Mouse (Mus musculus) hindbrain, embryonic 11.5 days (tissue): ENCODE measurements at regions not wholly inside any gene's neighbourhood (a gene's known extent, or its start where the extent isn't known, plus 50 kb on each side); places are given as distances from the start of the nearest gene placed in this dataset.
A peak's percentile ranks its signal among the peaks of the same experiment; 100 is the strongest.

Experiments
- ATAC-seq: fragments of 200-750 bp; cut with Nextera tagmentation; 2 replicates; pipeline ENCODE4 v1.8.0; 2017; ENCODE audit warnings: mild to moderate bottlenecking, moderate TSS enrichment, moderate library complexity; ENCODE audit not compliant: low FRiP score
- DNase-seq: peaks from one replicate; pipeline ENCODE4 v3.0.0-alpha.2; 2015; ENCODE audit warnings: low spot score
- H3K27ac ChIP-seq: fragments of 300-500 bp; sonication (generic); 2 replicates; pipeline ENCODE4 v1.5.1; 2014; ENCODE audit warnings: mild to moderate bottlenecking, low read depth, low read length
- H3K27me3 ChIP-seq: fragments of 300-500 bp; sonication (generic); 2 replicates; pipeline ENCODE4 v1.6.1; 2014; ENCODE audit warnings: mild to moderate bottlenecking, low read length, moderate library complexity, mixed read lengths; ENCODE audit not compliant: control insufficient read depth, insufficient read depth
- H3K36me3 ChIP-seq: fragments of 300-500 bp; sonication (generic); 2 replicates; pipeline ENCODE4 v1.6.1; 2014; ENCODE audit warnings: mild to moderate bottlenecking, low read length, moderate library complexity, mixed read lengths; ENCODE audit not compliant: control insufficient read depth, insufficient read depth
- H3K4me1 ChIP-seq: fragments of 300-500 bp; sonication (generic); replicated peaks from 2 replicates; pipeline ENCODE4 v1.6.1; 2014; ENCODE audit warnings: low read length, mixed read lengths; ENCODE audit not compliant: control insufficient read depth, insufficient read depth
- H3K4me2 ChIP-seq: fragments of 300-500 bp; sonication (generic); replicated peaks from 2 replicates; pipeline ENCODE4 v1.6.1; 2014; ENCODE audit warnings: mild to moderate bottlenecking, low read depth, low read length
- H3K4me3 ChIP-seq: fragments of 300-500 bp; sonication (generic); 2 replicates; pipeline ENCODE4 v1.5.1; 2014; ENCODE audit warnings: low read depth, low read length
- H3K9ac ChIP-seq: fragments of 300-500 bp; sonication (generic); 2 replicates; pipeline ENCODE4 v1.6.1; 2014; ENCODE audit warnings: low read depth, low read length
- H3K9me3 ChIP-seq: fragments of 300-500 bp; sonication (generic); 2 replicates; pipeline ENCODE4 v1.6.1; 2016; ENCODE audit warnings: low read length; ENCODE audit not compliant: control insufficient read depth
- WGBS: fragments of 180-500 bp; shearing (Covaris S2); extraction: QIAGEN DNeasy Blood & Tissue Kit; methylation state at CpG from one replicate; pipeline ENCODE4 v1.1.7; 2014; 5-methylcytosine and 5-hydroxymethylcytosine counted together

DNA sequence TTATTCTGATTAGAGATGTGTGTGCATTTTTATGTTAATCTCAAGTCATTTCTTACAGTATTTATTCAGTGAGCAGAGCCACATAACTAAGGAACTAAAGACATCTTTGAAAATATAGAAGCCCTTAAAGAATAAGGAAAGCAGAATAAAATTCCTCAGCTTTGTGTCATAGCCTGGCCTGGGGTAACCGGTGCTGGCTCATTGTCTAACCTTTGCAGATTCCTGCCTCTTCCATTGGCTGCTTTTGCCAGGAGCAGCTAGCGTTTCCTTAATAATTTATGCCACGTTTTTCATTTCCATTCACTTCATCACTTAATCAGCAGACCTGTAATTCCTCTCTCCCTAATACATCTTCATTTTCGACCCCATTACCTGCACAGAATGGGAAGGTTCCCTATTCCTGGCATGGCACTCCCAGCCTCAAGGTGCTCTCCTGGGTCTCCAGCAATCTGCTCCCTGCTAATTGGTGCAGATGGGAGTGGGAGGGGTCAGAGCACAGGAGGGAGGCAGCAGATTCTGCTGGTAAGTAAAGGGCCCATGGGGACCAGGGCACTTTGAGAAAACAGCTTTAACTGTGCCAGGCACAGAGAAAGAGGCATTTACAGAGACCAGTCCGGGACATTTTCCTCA is 413.1 kb downstream of the Stim2 start:
- no peak for DNase-seq
- 70% methylated on average over 5 of the region's 5 CpGs for WGBS
- Histone ChIP-seq H3K36me3 (no peaks in the 10 kb centered on the region), H3K4me3 (no peak overlapping the region), H3K4me2 (no peak overlapping the region), H3K27ac (no peak overlapping the region), H3K27me3 (no peaks in the 10 kb centered on the region), H3K9me3 (no peaks in the 10 kb centered on the region), H3K4me1 (no peaks in the 10 kb centered on the region), H3K9ac (no peak overlapping the region)
- ATAC-seq: peak; percentile 72; the same call in 1 of the 2 replicates

DNA sequence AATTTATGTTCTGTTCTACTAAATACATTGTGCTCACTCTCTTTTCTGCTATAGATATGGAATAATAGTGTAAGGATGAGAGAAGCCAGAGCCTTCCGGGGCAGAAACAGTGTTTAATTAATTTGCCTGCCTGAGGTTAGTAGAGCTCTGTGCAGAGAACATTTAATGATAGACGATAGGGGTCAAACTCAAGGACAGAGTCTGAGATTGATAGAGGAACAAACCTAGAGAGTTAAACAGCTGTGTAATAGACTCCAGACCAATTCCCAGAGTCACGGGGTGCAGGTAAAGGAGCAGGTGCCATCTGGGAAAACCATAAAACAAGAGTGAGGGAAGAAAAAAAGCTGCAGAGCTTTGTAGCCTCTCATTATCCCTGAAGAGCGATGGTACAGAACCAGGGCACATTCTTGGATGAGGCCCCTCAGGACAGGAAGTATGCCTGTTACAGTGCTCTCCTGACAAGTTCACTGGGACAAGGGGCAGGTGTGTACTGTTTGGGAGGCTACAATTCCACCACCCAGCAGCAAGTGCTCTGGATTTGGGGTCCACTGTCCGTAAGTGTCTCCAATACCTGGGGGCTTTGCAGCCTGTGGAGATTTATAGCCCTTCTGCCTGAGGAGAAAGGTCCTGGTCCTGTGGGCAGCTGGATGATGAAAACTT is 421.6 kb downstream of the Stim2 start:
- Histone ChIP-seq H3K4me3 (no peak overlapping the region), H3K9me3 (no peaks in the 10 kb centered on the region), H3K27ac (no peak overlapping the region), H3K9ac (no peak overlapping the region), H3K27me3 (no peaks in the 10 kb centered on the region), H3K4me2 (no peak overlapping the region), H3K4me1 (no peaks in the 10 kb centered on the region), H3K36me3 (no peaks in the 10 kb centered on the region)
- WGBS: 67% methylated on average over 5 of the region's 5 CpGs
- ATAC-seq (no peak), DNase-seq (no peak)

DNA sequence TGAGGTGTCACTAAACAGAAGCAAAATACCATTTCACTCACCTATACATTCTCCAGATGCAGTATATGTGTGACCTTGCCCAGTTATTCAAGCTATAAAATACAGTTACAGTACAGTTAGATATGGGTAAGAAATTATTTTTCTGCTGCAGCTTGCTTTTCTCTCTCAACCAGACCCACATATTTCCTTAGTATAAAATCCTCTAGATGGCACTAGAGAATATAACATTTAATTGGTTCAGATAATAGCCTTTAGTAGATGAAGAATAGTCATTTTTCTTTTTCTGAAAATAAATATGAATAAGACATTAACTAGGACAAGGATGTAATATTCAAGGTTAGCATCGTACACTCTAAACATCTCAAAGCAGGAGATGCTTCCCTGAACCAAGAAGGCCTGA is 441.0 kb downstream of the Stim2 start:
- Histone ChIP-seq H3K4me1 (no peaks in the 10 kb centered on the region), H3K9me3 (no peaks in the 10 kb centered on the region), H3K36me3 (no peaks in the 10 kb centered on the region), H3K27ac (no peak overlapping the region), H3K4me2 (no peak overlapping the region), H3K4me3 (no peak overlapping the region), H3K27me3 (no peaks in the 10 kb centered on the region), H3K9ac (no peak overlapping the region)
- 95% methylated on average over 1 of the region's 1 CpGs for WGBS
- ATAC-seq (no peak), DNase-seq (no peak)

DNA sequence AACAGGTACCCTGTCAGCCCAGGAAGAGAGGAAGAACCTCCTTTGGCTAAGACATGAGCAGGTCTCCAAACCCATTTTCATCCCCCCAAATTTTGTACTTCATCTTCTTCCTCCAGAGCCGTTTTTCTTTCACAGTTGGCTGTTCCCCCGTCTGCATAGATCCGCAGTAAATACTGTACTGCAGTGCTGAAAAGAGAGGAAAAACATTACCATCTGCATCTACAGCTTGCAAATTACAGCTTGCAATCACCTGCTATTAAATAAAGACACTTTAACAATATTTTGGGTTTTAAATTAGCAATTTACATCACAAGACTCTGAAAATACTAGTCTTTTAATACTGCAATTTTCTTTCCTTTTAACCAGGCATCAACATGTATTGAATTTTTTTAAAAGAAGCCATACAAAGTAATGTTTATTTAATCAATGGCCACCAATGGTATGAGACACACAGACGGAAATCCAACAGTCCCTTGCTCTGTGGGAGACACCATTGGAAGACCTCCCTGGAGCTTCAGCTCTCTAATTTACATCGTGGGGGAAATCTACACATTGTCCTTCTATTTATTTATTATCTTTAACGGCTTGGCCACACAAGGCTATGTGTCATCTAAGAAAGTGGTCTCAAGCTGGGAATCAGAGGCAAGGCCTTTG is 442.6 kb downstream of the Stim2 start:
- H3K27ac ChIP-seq: no peak overlapping the region
- H3K36me3 ChIP-seq: no peaks in the 10 kb centered on the region
- H3K9me3 ChIP-seq: no peaks in the 10 kb centered on the region
- H3K4me1 ChIP-seq: no peaks in the 10 kb centered on the region
- no peak overlapping the region for H3K4me2 ChIP-seq
- no peak for DNase-seq
- ATAC-seq: no peak
- 55% methylated on average over 6 of the region's 6 CpGs for WGBS
- H3K4me3 ChIP-seq: no peak overlapping the region
- no peak overlapping the region for H3K9ac ChIP-seq
- H3K27me3 ChIP-seq: no peaks in the 10 kb centered on the region

DNA sequence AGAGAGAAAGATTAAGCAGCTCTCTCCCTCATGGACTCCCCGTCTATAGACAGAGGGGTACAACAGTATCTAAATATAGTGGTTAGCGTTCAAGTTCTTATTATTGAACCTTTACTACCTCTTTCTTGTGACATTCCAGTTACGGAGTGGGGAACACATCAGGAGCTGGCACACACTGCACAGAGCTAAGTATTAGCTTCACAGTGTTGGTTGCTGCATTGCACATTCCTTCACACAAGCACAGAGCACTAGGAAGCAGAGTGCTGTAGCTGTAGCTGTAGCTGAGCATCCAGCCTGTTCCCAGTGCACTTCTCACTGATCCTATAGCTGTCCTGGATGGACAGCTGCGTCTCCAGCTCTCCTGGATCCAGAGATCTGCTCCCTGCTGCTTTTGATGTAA is 443.3 kb downstream of the Stim2 start:
- Histone ChIP-seq H3K27me3 (no peaks in the 10 kb centered on the region), H3K4me1 (no peaks in the 10 kb centered on the region), H3K9me3 (no peaks in the 10 kb centered on the region), H3K36me3 (no peaks in the 10 kb centered on the region), H3K4me3 (no peak overlapping the region), H3K27ac (no peak overlapping the region), H3K9ac (no peak overlapping the region), H3K4me2 (no peak overlapping the region)
- 76% methylated on average over 4 of the region's 4 CpGs for WGBS
- DNase-seq: no peak
- no peak for ATAC-seq

DNA sequence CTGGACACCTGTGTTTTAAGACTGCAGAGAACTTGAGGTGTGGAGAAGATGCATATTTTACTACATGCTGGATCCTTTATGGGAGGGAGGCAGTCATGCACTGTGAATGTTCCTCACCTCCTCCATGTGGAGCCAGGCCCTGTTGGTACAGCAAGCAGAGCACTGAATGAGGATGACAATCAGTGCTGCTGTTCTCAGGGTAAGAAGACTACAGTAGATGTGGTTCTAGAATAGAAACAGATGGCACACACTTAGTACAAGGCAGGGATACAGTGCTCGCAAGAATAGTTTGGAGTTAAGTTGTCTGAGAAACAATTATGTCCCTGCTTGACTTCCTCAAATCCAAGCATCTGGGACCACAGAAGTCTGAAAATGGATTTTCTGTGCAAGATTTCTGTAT is 485.6 kb downstream of the Stim2 start:
- H3K36me3 ChIP-seq: no peaks in the 10 kb centered on the region
- no peak overlapping the region for H3K4me3 ChIP-seq
- no peak overlapping the region for H3K9ac ChIP-seq
- H3K4me1 ChIP-seq: no peaks in the 10 kb centered on the region
- no peaks in the 10 kb centered on the region for H3K9me3 ChIP-seq
- ATAC-seq (no peak), DNase-seq (no peak)
- 97% methylated on average over 1 of the region's 1 CpGs for WGBS
- H3K27ac ChIP-seq: no peak overlapping the region
- H3K27me3 ChIP-seq: no peaks in the 10 kb centered on the region
- H3K4me2 ChIP-seq: no peak overlapping the region
